Mouse (Mus musculus): Measurements from ENCODE around the gene Slfn1. TPM values are rescaled to one million over a fixed set of nuclear protein-coding genes. Genes with fewer than 3 reads are reported as not detected.
"Not testable (repeated sequence)": the region's sequence is repeated elsewhere in the genome, so short reads cannot be mapped to it uniquely, and the experiment has no call there.

Slfn1 gene
- 100 to 1,000 TPM; 143 to 239 (median 228) TPM for polyA plus RNA-seq (2017; shearing (Covaris generic))

DNA sequence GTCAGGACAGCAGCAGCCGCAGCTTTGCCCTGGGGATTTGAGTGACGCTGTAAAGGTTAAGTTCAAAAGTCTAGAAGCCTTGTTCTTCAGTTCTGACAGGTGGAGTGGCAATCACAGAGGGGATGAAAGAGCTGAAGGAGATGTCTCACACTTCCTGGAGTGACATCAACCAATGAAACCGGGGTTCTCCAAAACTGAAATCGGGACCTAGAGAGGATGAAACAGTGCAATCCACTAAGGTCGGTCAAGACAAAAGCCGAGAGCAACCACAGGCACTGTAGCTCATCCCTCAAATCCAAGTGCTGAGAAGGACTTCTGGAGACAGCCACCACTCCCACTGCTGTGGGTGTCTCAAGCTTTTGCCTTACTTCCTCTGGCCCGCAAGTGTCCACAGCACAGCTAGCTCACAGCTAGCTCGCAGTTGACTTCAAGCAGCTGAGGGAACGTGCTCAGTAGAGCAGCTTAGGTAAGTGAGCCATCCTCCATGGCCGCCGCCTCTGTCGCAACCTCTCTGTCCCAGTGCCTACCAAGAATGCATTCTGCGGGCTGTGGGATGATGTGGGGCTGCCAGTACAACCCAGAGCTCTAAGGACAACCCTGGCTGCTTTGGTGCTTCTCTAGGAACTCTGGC lies at the start of gene Slfn1:
TSS of gene Slfn1 (plus strand) at position 253 of the 631 bp plus-strand sequence.
- ATAC-seq = peak; percentile 70

DNA sequence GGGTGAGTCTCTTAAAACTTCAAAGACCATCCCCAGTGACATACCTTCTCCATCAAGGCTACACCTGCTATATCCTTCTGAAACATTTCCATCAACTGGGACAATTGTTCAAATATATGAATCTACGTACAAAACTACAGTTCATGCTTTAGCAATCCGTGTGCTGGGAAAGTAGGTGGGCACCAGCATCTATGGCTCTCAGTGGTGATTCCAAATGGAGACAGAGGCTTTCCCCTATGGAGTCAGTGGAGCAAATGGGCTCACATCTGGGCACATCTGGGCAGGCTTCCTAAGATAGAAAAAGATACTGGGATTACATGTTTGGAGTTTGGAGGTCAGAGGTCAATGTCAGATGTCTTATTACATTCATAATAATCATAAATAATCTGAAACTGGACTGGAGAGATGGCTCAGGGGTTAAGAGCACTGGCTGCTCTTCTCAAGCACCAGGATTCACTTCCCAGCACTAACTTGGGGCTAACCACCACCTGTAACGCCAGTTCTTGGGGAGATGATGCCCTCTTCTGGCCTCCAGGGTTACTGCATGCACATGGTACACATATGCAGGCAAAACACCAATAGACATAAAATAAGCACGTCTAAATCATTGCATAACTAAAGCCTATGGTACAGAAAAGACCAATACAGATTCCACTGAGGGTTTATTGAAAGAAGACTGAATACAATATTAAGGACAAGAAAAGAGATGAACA lies 48.5 kb upstream of the Slfn1 start:
- no peak for ATAC-seq

DNA sequence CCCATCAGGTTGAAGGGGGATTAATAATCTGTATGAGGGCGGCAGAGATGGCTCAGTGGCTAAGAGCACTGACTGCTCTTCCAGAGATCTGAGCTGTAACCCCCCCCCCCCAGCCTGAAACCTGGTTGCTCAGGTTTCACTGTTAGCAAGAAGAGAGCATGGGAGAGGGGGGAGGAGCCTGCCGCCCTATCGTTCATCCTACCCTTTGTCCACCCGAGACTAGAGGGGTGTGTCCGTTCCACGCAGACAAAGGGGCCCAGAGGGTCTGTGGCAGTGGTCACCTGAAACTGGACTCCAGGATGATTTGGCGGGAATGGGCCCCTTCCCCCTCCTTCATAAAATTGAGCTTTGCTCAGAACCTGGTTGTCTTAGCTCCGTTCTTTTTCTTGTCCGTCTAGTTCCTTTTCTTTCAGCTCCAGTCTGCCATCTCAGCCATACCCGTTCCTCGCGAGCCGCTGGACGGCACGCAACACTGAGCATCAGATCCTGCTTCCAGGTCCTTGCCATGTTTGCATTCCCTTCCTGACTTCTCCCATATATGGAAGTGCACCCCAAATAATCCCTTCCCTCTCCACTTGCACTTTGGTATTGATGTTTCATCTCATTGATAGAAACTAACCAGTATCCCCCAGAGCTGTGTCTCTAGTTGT lies 46.2 kb upstream of the Slfn1 start:
- ATAC-seq = no peak

DNA sequence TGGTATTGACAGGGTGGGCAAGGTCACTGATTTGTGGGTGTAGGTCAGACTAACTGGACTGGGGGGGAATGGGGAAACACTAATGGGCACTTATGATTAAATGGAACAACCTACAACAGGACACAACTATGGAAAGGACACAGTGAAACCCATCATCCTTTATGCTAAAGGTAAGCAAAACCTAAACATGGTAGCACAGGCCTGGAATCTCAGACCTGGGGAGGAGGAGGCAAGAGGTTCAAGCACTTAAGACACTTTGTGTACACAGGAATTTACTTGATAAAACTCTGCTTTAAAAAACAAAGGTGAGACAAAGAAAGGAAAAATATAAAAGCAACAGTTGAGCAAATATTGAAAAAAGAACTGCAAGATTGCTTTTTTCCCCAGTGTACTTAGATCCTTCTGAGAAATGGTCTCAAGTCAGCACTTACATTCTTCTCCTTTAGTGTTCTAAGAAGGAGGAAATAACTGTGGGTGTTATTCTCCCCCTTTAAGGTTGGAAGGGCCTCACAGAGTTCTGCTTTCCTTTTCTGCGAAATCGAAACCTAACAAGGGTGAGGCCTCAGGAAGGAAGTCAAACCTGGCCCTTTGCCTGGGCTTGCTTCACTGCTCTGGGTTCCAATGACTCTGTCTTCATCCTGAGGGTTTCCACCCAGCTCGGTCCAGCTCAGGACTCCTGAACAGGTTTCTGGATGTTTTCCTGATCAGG lies 38.8 kb upstream of the Slfn1 start:
- ATAC-seq = peak; percentile 86

DNA sequence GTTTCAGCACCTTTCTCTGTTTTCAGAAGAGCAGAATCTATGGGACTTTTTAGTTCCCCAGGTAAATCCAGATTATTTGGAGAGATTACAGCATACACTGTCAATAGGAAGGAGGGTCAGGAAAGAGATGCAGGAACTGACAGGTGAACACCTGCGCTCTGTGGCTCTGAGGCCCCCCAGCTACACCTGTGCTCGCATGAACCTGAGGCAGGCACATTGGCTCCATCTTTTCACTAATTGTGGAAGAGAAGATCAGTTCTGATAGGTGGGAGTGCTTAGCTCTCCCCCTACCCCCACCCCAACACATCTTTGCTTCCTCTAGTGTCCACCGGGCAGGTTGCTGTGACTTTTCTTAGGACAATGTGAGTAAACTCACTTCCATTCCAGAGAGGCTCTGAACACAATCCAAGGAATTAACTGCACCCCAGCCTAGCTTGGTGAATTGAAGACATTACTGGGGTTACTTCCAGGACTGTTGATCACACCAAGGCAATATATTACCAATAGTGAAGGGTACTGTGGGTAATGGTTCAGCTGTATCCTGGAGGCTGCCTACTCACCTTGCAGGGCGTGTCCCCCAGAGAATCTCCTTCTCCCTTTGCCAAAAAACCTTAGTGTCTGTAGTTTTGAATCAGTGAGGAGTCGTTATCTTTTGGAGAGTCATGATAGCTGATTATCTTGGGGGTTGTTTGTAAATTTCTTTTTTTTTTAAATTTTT lies 38.1 kb upstream of the Slfn1 start:
- no peak for ATAC-seq

DNA sequence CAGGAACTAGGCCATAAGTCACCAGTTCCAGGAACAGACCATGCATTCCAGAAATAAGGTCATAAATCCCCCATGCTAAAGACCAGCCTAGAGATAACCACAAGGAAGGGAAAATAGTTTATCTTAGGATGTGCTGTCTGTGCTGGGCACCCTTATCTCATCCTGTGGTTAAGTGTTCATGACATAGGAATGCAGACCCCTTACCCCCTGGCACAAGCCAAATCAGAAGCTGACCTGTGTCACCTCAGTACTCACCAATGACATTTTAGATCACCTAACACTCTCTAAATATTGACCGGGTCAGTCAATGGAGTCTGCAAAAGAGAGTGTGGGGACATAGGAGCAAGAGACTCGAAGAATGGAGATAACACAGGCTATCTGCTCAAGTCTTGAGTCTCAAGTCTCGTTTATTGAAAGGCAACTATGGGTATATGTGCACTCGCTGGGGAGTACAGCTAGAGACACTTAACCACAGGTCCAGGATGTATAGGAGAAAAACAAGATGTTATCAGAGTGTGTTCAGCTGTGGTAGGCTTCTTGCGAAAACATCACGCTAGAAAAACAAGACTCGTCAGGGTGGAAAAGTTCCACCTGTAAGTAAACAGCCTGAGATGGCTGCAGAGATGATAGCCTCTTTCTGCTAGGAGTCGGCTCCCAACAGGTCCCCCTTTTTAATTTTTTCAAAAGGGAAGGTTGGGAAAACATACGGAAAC lies 37.0 kb upstream of the Slfn1 start:
- ATAC-seq = peak; percentile 67

DNA sequence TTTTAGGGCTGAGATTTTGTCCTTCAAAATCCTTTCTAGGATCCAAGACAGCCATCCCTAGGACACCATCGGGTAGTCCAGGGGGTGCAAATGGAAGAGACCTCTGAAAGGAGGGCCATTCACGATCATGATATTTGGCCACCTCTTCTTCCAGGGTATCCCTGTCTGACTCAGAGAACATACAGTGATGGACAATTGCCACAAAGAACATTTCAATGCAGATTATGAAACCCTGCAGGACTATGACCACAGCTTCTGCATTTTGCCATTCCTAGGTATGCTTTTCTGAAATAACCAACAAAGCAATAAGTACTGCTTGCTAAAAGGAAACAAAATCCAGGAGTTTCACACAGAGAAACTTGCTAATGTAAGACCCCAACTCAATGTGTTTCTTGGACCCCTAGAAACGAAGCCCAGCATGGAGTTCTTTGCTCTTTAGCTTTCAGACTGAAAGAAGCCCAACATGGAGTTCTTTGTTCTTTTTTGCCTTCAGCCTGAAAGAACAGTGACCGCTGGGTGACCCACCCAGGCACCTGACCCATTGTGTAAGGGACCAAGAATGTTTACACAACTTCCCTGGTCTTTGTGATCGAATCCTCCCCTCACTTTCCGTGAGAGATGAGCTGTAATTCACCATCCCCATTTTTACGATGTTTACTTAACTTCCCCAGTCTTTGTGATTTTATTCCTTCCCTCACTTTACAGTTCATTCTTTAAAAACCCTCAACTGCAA lies 33.7 kb upstream of the Slfn1 start:
- no peak for ATAC-seq

DNA sequence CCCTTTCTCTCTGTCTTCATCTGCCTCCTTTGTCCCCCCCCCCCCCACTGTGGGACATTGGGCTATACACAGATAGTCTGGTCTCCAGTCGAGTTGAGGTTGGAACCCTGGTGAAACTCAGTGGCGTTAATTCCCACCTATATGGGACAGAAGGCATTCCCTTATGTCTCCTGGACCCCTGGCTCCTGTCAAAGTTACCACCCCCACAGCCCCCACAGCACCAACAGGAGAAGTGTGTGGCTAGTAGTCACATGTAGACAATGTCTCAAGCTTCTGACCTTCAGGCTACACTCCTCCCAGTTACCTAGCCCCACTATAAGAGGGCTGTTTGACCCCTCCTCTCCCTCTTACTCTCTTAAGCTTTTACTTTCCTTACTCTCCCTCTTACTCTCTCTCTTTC lies 32.5 kb upstream of the Slfn1 start:
- ATAC-seq = no peak

DNA sequence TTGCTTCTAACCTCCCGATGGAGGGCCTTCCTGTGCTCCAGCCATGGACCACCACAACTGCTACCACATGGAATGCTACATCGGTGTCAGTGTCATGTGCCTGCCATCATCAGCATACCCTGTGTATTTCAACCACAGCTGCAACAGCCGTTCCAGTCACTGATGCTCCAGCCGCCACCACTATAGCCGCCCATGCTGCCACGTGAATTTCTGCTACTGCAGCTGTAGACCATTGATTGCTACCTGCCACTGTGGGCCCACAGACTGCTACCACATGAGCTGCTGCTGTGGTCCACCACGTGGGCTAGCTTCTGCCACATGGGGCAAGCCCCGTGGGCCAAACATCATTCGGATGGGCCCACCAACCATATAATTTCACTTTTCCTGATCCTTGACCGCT lies 31.9 kb upstream of the Slfn1 start:
- no peak for ATAC-seq

DNA sequence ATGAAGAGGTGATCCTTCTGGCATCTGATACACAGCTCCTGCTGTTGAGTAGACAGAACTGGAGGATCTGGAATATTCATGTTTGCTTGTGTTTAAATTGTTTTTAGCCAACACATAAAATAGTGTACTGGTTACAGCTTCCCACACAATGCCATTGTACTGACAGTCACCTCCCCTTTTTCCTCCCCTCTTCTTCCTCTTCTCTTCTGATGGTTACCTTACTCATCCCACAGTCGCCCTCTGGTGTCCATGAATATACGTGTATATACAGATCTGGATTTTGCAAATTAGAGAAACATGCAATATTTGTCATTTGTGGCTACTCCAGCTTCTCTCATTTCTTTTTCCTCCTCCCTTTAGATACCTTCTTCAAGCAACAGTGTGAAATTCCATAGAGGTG lies 1.5 kb upstream of the Slfn1 start:
- ATAC-seq = no peak

DNA sequence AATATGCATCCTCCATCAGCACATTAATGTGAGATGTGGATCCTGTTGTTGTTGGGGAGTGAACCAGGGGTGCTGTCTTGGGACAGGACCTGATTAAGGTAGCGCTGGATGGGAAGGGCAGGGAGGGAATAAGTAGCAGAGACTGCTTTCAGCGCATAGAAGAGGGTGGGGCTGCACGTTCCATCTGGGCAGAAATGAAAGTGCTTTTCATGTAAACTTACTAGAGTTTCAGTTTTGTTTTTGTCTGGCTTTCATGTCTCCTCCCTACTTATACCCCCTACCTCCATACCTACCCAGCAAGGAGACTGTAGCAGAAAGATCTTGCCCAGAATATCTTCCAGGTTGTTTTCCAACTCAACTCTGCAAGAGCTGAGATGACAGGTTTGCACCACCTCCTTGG lies 1.4 kb downstream of the Slfn1 start:
- peak; percentile 84 for ATAC-seq

DNA sequence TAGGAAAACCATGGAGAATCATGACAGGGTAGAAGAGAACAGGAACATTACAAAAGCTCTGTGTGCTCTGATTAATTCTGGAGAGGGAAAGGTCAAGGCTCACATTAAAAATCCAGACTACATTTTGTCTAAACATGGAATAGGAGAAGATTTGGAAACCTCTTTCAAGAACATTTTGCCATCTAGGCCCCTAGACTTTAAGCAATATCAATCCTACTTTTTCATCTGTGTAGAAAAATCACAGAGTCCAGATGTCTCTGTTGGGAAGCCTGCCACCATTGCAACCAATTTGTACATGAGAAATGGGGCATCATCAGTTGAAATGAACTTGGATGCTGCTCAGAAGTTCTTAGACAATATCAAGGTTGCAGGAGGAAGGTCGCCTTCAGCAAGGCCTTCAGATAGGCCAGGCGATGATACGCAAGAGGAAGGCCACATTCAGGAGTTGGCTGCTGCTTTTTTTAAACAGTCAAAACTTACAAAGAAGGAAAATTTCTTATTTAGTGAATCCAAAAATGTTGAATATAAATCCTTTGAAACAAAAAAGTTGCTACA lies 4.6 kb downstream of the Slfn1 start:
- no peak for ATAC-seq

DNA sequence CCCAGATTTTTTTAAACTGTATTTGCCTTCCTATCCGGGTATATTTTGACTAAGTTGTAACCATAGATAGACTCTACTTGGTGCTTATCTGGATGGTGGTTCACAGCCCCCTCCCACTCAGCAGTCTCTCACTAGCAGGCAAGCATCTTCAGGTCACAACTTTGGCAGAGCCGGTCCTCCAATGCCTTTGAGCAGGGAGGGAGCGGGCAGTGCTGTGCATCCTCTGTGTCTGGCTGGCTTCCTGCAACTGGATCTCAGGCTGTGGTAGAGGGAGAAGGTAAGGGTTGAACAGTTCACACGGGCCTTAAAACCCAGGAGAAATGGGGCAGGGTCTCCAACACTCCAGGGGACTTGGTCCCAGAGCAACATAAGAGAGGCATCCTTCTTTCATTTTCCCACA lies 6.5 kb downstream of the Slfn1 start:
- ATAC-seq = no peak

DNA sequence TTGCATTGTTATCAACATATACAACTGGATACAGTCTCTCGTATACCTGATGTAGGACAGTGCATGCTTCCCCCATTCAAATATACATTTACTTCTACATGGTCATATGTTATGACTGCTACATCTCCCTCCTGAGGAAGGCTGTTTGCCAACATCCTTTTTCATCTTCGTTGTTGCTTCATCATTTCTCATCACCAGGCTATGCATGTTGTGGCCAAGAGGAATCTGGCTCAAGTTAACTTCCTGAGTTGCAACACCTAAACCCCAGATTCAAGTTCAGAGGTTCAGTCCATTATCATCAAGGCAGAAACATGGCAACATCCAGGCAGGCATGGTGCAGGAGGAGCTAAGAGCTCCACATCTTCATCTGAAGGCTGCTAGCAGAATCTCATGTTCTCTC lies 8.3 kb downstream of the Slfn1 start:
- no peak for ATAC-seq

DNA sequence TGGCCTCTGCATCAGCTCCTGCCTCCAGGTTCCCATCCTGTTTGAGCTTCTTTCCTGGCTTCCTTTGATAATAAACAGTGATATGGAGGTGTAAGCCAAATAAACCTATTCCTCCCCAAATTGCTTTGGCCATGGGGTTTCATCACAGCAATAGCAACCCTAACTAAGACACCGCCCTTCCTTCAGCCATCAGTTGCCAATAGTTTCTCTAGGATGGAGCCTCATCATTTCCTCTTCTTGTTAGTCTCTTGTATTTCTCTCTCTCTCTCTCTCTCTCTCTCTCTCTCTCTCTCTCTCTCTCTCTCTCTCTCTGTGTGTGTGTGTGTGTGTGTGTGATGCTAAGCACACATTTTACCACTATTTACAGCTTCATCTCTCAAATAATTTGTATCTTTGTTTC lies 9.0 kb downstream of the Slfn1 start:
- not testable (repeated sequence) for ATAC-seq

DNA sequence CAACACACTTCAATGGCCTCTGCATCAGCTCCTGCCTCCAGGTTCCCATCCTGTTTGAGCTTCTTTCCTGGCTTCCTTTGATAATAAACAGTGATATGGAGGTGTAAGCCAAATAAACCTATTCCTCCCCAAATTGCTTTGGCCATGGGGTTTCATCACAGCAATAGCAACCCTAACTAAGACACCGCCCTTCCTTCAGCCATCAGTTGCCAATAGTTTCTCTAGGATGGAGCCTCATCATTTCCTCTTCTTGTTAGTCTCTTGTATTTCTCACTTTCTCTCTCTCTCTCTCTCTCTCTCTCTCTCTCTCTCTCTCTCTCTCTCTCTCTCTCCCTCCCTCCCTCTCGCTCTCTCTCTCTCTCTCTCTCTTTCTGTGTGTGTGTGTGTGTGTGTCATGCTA lies 20.6 kb downstream of the Slfn1 start:
- not testable (repeated sequence) for ATAC-seq

DNA sequence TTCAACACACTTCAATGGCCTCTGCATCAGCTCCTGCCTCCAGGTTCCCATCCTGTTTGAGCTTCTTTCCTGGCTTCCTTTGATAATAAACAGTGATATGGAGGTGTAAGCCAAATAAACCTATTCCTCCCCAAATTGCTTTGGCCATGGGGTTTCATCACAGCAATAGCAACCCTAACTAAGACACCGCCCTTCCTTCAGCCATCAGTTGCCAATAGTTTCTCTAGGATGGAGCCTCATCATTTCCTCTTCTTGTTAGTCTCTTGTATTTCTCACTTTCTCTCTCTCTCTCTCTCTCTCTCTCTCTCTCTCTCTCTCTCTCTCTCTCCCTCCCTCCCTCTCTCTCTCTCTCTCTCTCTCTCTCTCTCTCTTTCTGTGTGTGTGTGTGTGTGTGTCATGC lies 32.3 kb downstream of the Slfn1 start:
- ATAC-seq = not testable (repeated sequence)
